Mouse (Mus musculus) intestine, embryonic 16.5 days (tissue): ENCODE results near the gene Aco1. TPM values are rescaled to one million over a fixed set of nuclear protein-coding genes. Genes with fewer than 3 reads are reported as not detected.
A peak's percentile ranks its signal among the peaks of the same experiment; 100 is the strongest.

Experiments
- ATAC-seq: fragments of 200-750 bp; cut with Nextera tagmentation; 2 replicates; pipeline ENCODE4 v1.8.0; 2017; ENCODE audit warnings: moderate TSS enrichment, moderate library complexity
- H3K27ac ChIP-seq: fragments of 300-500 bp; sonication (generic); 2 replicates; pipeline ENCODE4 v1.5.1; 2014; ENCODE audit warnings: mild to moderate bottlenecking, low read length
- H3K27me3 ChIP-seq: fragments of 300-500 bp; sonication (generic); replicated peaks from 2 replicates; pipeline ENCODE4 v1.6.1; 2014; ENCODE audit warnings: low read length, control low read depth, mixed read lengths; ENCODE audit not compliant: control insufficient read depth, insufficient read depth
- H3K36me3 ChIP-seq: fragments of 300-500 bp; sonication (generic); 2 replicates; pipeline ENCODE4 v1.6.1; 2014; ENCODE audit warnings: low read length, control low read depth; ENCODE audit not compliant: control insufficient read depth, insufficient read depth
- H3K4me1 ChIP-seq: fragments of 300-500 bp; sonication (generic); 2 replicates; pipeline ENCODE4 v1.6.1; 2014; ENCODE audit warnings: low read length, control low read depth, mixed read lengths; ENCODE audit not compliant: control insufficient read depth, insufficient read depth
- H3K4me2 ChIP-seq: fragments of 300-500 bp; sonication (generic); 2 replicates; pipeline ENCODE4 v1.6.1; 2014; ENCODE audit warnings: low read depth, low read length, control low read depth
- H3K4me3 ChIP-seq: fragments of 300-500 bp; sonication (generic); 2 replicates; pipeline ENCODE4 v1.5.1; 2014; ENCODE audit warnings: mild to moderate bottlenecking, low read length
- H3K9ac ChIP-seq: fragments of 300-500 bp; sonication (generic); 2 replicates; pipeline ENCODE4 v1.6.1; 2014; ENCODE audit warnings: low read depth, low read length
- H3K9me3 ChIP-seq: fragments of 300-500 bp; sonication (generic); 2 replicates; pipeline ENCODE4 v1.6.1; 2016; ENCODE audit warnings: low read length, control low read depth; ENCODE audit not compliant: control insufficient read depth
- WGBS: fragments of 180-500 bp; shearing (Covaris S2); extraction: QIAGEN DNeasy Blood & Tissue Kit; methylation state at CpG from one replicate; pipeline ENCODE4 v1.1.7; 2014; 5-methylcytosine and 5-hydroxymethylcytosine counted together
- polyA plus RNA-seq: library from polyadenylated mRNA; unstranded; fragments of >200 nt; fragmentation: Nextera tagmentation; extraction: Ambion mirVana; gene quantifications from 2 replicates; pipeline ENCODE4 v1.2.1, GENCODE M21; 2015

Gene Aco1
- polyA plus RNA-seq, 1 experiment from 2014 or later = 79.0 TPM

- Histone ChIP-seq H3K36me3 (no peaks in the 10 kb centered on the region), H3K4me2 (no peak overlapping the region), H3K27ac (0 out of 2 replicates have a peak overlapping the region, but pooled peaks have one; percentile 25), H3K9me3 (no peaks in the 10 kb centered on the region), H3K4me1 (peaks cover 23% of the 10 kb centered on the region), H3K4me3 (no peak overlapping the region), H3K27me3 (no peaks in the 10 kb centered on the region), H3K9ac (no peak overlapping the region)
- peak; percentile 59 for ATAC-seq
- WGBS = 76% methylated on average over 13 of the region's 13 CpGs
These were observed 12.7 kb downstream of the Aco1 start for GRCm38 (mm10) chr4:40155467-40155999.

DNA sequence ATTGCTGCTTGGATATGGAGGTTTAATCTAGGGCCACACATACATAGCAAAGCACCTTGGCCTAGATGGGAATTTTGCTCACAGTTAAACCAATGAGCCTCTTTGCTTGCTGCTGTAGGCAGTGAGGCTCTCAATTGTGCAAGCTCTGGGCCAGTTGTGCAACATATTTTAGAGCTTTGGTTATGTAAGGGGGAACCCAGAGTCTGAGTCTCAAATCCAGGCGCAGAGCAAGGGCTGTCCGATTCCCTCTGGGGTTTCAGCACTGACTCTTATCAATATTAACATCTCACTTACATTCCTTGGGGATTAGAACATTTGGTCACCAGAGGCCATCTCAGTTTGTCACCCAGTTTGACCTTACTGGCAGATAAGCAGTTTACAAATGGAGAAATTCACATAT is 13.3 kb downstream of the Aco1 start:
- 40% methylated on average over 2 of the region's 2 CpGs for WGBS
- H3K9me3 ChIP-seq = no peaks in the 10 kb centered on the region
- H3K27ac ChIP-seq = peak overlapping the region; percentile 10; the same call in 1 of the 2 replicates
- H3K4me2 ChIP-seq = no peak overlapping the region
- ATAC-seq = peak; percentile 41; the same call in 1 of the 2 replicates
- no peak overlapping the region for H3K4me3 ChIP-seq
- no peaks in the 10 kb centered on the region for H3K36me3 ChIP-seq
- peaks cover 23% of the 10 kb centered on the region for H3K4me1 ChIP-seq
- no peaks in the 10 kb centered on the region for H3K27me3 ChIP-seq
- H3K9ac ChIP-seq = no peak overlapping the region

- H3K9ac ChIP-seq = no peak overlapping the region
- H3K36me3 ChIP-seq = no peaks in the 10 kb centered on the region
- H3K4me3 ChIP-seq = no peak overlapping the region
- no peaks in the 10 kb centered on the region for H3K27me3 ChIP-seq
- H3K9me3 ChIP-seq = no peaks in the 10 kb centered on the region
- ATAC-seq = peak; percentile 40
- H3K27ac ChIP-seq = no peak overlapping the region; the same call in 1 of the 2 replicates
- 0 out of 2 replicates have a peak overlapping the region, but pooled peaks have one; percentile 3 for H3K4me2 ChIP-seq
- peaks cover 23% of the 10 kb centered on the region for H3K4me1 ChIP-seq
- 55% methylated on average over 18 of the region's 18 CpGs for WGBS
These were observed 14.0 kb downstream of the Aco1 start for GRCm38 (mm10) chr4:40156582-40157499.

- Histone ChIP-seq H3K27ac (0 out of 2 replicates have a peak overlapping the region, but pooled peaks have one; percentile 15), H3K27me3 (no peaks in the 10 kb centered on the region), H3K36me3 (no peaks in the 10 kb centered on the region), H3K9ac (no peak overlapping the region), H3K4me1 (peaks cover 23% of the 10 kb centered on the region), H3K4me2 (no peak overlapping the region), H3K9me3 (no peaks in the 10 kb centered on the region), H3K4me3 (no peak overlapping the region)
- no peak for ATAC-seq
- 61% methylated on average over 5 of the region's 5 CpGs for WGBS
These were observed 14.8 kb downstream of the Aco1 start for GRCm38 (mm10) chr4:40157500-40158223.

- Histone ChIP-seq H3K36me3 (no peaks in the 10 kb centered on the region), H3K9ac (no peak overlapping the region), H3K4me1 (peaks cover 23% of the 10 kb centered on the region), H3K27ac (no peak overlapping the region), H3K27me3 (no peaks in the 10 kb centered on the region), H3K4me2 (no peak overlapping the region), H3K9me3 (no peaks in the 10 kb centered on the region), H3K4me3 (no peak overlapping the region)
- ATAC-seq = no peak
- 74% methylated on average over 5 of the region's 5 CpGs for WGBS
These were observed 15.3 kb downstream of the Aco1 start for GRCm38 (mm10) chr4:40158224-40158540.

DNA sequence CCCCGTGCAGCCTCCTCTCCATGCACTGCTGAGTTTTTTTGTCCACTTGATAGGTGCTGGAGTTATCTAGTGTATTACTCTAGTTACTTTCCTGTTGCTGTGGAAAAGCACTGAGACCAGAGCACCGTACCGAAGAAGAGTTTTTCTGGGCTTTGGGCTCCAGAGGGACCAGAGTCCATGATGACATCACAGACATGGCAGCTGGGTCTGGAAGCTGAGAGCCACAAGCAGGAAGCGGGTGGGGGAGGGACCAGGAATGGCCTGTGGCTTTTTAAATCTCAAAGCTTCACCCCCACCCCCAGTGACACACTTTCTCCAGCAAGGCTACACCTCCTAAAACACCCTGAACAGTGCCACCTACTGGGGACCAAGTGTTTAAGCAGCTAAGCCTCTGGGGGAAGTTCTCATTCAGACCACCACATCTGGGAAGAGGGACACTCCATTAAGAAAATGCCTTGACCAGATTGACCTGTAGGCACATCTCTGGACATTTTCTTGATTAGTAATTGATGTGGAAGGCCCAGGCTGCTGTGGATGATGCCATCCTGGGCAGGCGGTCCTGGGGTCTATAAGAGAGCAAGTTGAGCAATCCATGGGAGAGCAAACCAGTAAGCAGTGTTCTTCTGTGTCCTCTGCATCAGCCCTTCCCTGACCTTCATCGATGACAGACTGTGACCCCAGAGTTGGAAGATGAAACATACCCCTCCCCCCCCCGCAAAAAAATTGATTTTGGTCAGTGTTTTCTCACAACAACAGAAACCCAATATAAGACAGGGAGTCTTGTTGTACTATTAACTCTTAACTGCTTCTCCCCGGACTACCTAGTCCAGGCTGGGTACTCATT is 17.9 kb downstream of the Aco1 start:
- Histone ChIP-seq H3K9me3 (no peaks in the 10 kb centered on the region), H3K36me3 (no peaks in the 10 kb centered on the region), H3K27ac (no peak overlapping the region), H3K4me1 (peaks cover 17% of the 10 kb centered on the region), H3K27me3 (no peaks in the 10 kb centered on the region), H3K9ac (no peak overlapping the region), H3K4me3 (no peak overlapping the region), H3K4me2 (no peak overlapping the region)
- WGBS = 93% methylated on average over 8 of the region's 8 CpGs
- no peak for ATAC-seq

DNA sequence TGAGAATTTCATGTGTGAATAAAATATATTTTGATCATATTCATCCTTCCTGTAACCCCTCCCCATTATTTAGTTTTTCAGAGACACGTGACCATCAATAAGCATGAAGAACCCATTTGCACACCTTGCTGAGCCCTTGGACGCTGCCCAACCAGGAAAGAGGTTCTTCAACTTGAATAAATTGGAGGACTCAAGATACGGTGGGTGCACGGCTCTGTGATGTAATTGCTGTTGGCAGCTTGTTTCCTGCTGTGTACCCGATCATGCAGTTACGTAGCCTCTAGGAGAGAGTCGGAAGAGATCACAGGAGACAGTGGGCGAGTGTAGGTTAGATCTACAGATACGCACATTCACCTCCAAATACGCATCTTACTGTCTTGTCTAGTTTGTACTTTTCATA is 20.8 kb downstream of the Aco1 start:
- 91% methylated on average over 10 of the region's 10 CpGs for WGBS
- Histone ChIP-seq H3K9ac (no peak overlapping the region), H3K27me3 (no peaks in the 10 kb centered on the region), H3K9me3 (no peaks in the 10 kb centered on the region), H3K27ac (no peak overlapping the region), H3K4me3 (no peak overlapping the region), H3K36me3 (no peaks in the 10 kb centered on the region), H3K4me1 (no peaks in the 10 kb centered on the region), H3K4me2 (no peak overlapping the region)
- no peak for ATAC-seq

- no peak overlapping the region for H3K27ac ChIP-seq
- 89% methylated on average over 4 of the region's 4 CpGs for WGBS
- ATAC-seq = no peak
- no peak overlapping the region for H3K4me3 ChIP-seq
- H3K27me3 ChIP-seq = no peaks in the 10 kb centered on the region
- no peak overlapping the region for H3K9ac ChIP-seq
- no peak overlapping the region for H3K4me2 ChIP-seq
- H3K9me3 ChIP-seq = no peaks in the 10 kb centered on the region
- peaks cover 2% of the 10 kb centered on the region; the same call in 1 of the 2 replicates for H3K36me3 ChIP-seq
- H3K4me1 ChIP-seq = no peaks in the 10 kb centered on the region
These were observed 28.6 kb downstream of the Aco1 start for GRCm38 (mm10) chr4:40171477-40171876.
